Mouse (Mus musculus): ENCODE data around the gene Ppp1r9a. TPM values are rescaled to one million over a fixed set of nuclear protein-coding genes. Genes with fewer than 3 reads are reported as not detected.

The Ppp1r9a gene
- polyA plus RNA-seq, 1 experiment from 2014 or later = 7.5 TPM

DNA sequence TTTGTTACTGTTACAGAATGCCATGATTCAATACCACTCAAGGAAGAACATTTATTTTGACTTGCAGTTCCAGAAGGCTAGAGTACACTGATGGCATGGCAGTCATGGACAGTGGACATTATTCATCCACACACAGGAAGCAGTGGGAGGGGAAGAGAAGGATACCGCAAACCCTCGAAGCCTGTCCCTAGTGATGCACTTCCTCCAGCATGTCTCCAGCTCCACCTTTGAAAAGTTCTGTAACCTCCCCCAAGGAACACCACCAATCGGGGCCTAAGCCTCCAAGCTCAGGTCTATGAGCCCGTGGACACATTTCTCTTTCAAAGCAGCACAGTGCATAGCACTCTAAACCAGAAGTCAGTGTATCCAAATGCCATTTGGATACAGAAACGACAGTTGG lies 120.0 kb downstream of the Ppp1r9a start:
- H3K9ac ChIP-seq (ENCODE audit: low read depth, low read length) = no peak overlapping the region
- no peaks in the 10 kb centered on the region for H3K27me3 ChIP-seq (replicated peaks; ENCODE audit: control insufficient read depth, insufficient read depth, low read length)
- H3K4me1 ChIP-seq (ENCODE audit: control insufficient read depth, insufficient read depth, low read length) = 0 out of 2 replicates have a peak, but pooled peaks cover 2% of the 10 kb centered on the region
- WGBS = 57% methylated on average over 5 of the region's 5 CpGs
- H3K9me3 ChIP-seq (ENCODE audit: control insufficient read depth, low read length) = no peaks in the 10 kb centered on the region
- no peaks in the 10 kb centered on the region for H3K36me3 ChIP-seq (ENCODE audit: control insufficient read depth, insufficient read depth, low read length)
- H3K4me2 ChIP-seq (ENCODE audit: low read depth, low read length) = no peak overlapping the region
- no peak overlapping the region for H3K27ac ChIP-seq (ENCODE audit: low read length)
- H3K4me3 ChIP-seq (ENCODE audit: low read length) = no peak overlapping the region
- no peak for ATAC-seq

DNA sequence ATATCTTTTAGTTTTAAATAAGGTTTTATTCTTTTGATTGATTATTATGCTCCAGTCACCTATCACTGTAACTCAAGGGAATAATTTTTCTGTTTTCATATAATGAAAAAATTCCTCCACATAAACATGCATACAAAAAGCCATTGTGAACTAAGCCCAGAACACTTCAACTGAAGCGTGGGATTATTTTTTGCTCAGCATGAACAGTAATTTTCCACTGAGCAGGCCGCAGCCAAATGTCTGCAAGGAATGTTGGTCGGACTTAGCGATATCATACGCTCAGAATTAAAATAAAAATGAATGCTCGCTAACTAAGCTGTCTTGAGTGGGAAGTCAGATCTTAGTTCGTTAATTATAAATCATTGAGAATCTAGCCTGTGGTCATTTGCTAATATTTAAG lies 122.2 kb downstream of the Ppp1r9a start:
- no peak overlapping the region for H3K4me2 ChIP-seq (ENCODE audit: low read depth, low read length)
- no peak overlapping the region for H3K27ac ChIP-seq (ENCODE audit: low read length)
- WGBS = 72% methylated on average over 7 of the region's 7 CpGs
- no peaks in the 10 kb centered on the region for H3K27me3 ChIP-seq (replicated peaks; ENCODE audit: control insufficient read depth, insufficient read depth, low read length)
- H3K9ac ChIP-seq (ENCODE audit: low read depth, low read length) = no peak overlapping the region
- no peak for ATAC-seq
- no peaks in the 10 kb centered on the region for H3K9me3 ChIP-seq (ENCODE audit: control insufficient read depth, low read length)
- no peak overlapping the region for H3K4me3 ChIP-seq (ENCODE audit: low read length)
- 0 out of 2 replicates have a peak, but pooled peaks cover 5% of the 10 kb centered on the region for H3K4me1 ChIP-seq (ENCODE audit: control insufficient read depth, insufficient read depth, low read length)
- no peaks in the 10 kb centered on the region for H3K36me3 ChIP-seq (ENCODE audit: control insufficient read depth, insufficient read depth, low read length)

DNA sequence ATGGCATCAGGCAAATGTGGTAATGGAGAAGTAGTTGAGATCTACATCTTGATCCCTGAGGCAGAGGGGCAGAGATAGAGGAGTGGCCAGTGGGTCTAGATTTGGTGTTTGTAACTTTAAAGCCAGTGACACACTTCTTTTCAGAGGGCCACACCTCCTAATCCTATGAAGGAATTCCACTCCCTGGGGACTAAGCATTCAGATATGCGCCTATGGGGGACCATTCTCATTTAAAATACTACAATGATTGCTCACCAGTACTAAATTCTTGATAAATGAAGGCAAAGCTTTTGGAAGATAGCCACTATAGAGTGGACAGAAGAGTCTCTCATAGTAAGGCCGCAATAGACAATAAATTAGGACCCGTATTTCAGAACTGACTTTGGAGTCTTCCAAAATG lies 124.1 kb downstream of the Ppp1r9a start:
- Histone ChIP-seq H3K4me2 (ENCODE audit: low read depth, low read length) (no peak overlapping the region), H3K27me3 (replicated peaks; ENCODE audit: control insufficient read depth, insufficient read depth, low read length) (no peaks in the 10 kb centered on the region)
- 84% methylated on average over 3 of the region's 3 CpGs for WGBS

DNA sequence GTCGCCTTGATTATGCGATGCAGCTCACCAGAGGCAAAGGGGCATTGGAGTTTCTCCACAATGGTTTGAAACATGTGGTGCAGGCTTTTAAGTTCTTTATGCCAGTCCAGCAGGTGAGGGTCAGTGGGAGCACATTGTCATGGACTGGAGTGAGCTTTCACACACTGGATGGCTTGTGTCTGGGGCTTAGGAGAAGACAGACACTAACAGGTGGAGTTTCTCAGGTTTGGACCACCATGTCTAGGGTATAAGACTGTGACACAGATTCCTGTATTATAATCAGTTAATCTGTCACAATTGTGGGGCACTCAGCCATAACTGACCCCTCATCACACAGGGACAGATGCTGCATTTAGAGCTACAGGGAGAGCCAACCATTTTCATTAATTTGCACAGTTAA lies 124.5 kb downstream of the Ppp1r9a start:
- H3K4me1 ChIP-seq (ENCODE audit: control insufficient read depth, insufficient read depth, low read length) = 0 out of 2 replicates have a peak, but pooled peaks cover 3% of the 10 kb centered on the region
- 86% methylated on average over 2 of the region's 2 CpGs for WGBS
- H3K36me3 ChIP-seq (ENCODE audit: control insufficient read depth, insufficient read depth, low read length) = no peaks in the 10 kb centered on the region

More for the DNA sequence above, 124.1 kb downstream of the Ppp1r9a start:
- Histone ChIP-seq H3K36me3 (ENCODE audit: control insufficient read depth, insufficient read depth, low read length) (no peaks in the 10 kb centered on the region), H3K9me3 (ENCODE audit: control insufficient read depth, low read length) (no peaks in the 10 kb centered on the region), H3K4me1 (ENCODE audit: control insufficient read depth, insufficient read depth, low read length) (0 out of 2 replicates have a peak, but pooled peaks cover 3% of the 10 kb centered on the region), H3K9ac (ENCODE audit: low read depth, low read length) (no peak overlapping the region), H3K27ac (ENCODE audit: low read length) (no peak overlapping the region), H3K4me3 (ENCODE audit: low read length) (no peak overlapping the region)
- no peak for ATAC-seq

DNA sequence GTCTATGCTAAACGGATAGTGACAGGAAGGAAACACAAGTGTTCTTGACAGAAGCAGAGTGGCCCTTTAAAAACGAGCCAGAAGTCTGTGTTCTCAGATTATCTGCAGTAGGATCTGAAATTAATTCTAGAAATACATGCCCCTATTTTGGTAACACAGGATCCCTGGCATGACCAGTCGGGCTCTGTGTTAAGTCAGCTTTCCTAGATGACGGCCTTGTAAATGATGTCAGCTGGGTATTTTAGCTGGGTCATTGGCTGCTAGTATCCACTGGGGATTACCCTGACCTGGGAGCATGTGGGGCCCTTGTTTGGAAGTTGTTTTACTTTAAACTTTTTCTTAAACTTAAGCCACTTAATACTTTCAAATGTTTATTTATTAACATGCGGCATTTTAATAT lies 125.1 kb downstream of the Ppp1r9a start:
- 0 out of 2 replicates have a peak, but pooled peaks cover 3% of the 10 kb centered on the region for H3K4me1 ChIP-seq (ENCODE audit: control insufficient read depth, insufficient read depth, low read length)
- no peak overlapping the region for H3K27ac ChIP-seq (ENCODE audit: low read length)
- ATAC-seq = no peak
- H3K9me3 ChIP-seq (ENCODE audit: control insufficient read depth, low read length) = no peaks in the 10 kb centered on the region
- no peaks in the 10 kb centered on the region for H3K36me3 ChIP-seq (ENCODE audit: control insufficient read depth, insufficient read depth, low read length)
- H3K4me2 ChIP-seq (ENCODE audit: low read depth, low read length) = no peak overlapping the region
- H3K4me3 ChIP-seq (ENCODE audit: low read length) = no peak overlapping the region
- 53% methylated on average over 5 of the region's 5 CpGs for WGBS
- no peaks in the 10 kb centered on the region for H3K27me3 ChIP-seq (replicated peaks; ENCODE audit: control insufficient read depth, insufficient read depth, low read length)
- no peak overlapping the region for H3K9ac ChIP-seq (ENCODE audit: low read depth, low read length)

More for the DNA sequence above, 124.5 kb downstream of the Ppp1r9a start:
- Histone ChIP-seq H3K4me3 (ENCODE audit: low read length) (no peak overlapping the region), H3K9me3 (ENCODE audit: control insufficient read depth, low read length) (no peaks in the 10 kb centered on the region), H3K9ac (ENCODE audit: low read depth, low read length) (no peak overlapping the region), H3K27ac (ENCODE audit: low read length) (no peak overlapping the region), H3K27me3 (replicated peaks; ENCODE audit: control insufficient read depth, insufficient read depth, low read length) (no peaks in the 10 kb centered on the region), H3K4me2 (ENCODE audit: low read depth, low read length) (no peak overlapping the region)
- ATAC-seq = no peak

DNA sequence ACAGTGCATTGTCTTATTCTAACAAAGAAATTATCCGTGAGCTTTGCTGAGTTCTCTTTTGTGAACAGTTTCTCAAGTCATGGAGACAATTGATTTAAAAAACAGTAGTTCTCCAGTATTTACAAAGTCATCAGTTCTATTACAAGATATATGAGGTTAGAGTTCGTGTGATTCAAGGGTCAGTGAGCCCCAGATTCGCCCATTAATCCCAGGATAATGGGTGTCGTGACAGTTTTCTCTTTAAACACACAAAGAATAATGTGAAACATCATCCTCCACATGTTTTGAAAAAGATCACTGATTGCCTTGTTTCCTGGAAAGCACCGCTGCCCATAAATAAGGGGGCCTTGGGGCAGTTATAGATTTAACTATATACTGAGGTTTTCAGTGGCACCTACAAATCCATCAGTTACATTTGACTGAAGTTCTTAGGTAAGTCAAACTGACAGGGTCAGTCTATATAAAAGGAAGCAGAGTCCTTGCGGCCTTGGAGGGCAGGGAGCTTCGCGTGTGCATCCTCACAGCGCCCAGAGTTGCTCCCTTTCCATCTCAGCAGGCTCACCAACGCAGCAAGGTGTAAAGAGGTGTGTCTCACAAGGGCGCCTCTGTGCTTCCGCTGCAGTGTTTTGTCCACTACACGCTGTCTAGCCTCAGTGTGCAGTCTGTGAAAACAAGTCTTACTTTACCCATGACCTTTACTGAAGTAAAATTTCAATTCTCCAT lies 126.6 kb downstream of the Ppp1r9a start:
- Histone ChIP-seq H3K9me3 (ENCODE audit: control insufficient read depth, low read length) (no peaks in the 10 kb centered on the region), H3K27ac (ENCODE audit: low read length) (no peak overlapping the region), H3K4me2 (ENCODE audit: low read depth, low read length) (no peak overlapping the region), H3K9ac (ENCODE audit: low read depth, low read length) (no peak overlapping the region), H3K36me3 (ENCODE audit: control insufficient read depth, insufficient read depth, low read length) (no peaks in the 10 kb centered on the region), H3K27me3 (replicated peaks; ENCODE audit: control insufficient read depth, insufficient read depth, low read length) (no peaks in the 10 kb centered on the region), H3K4me3 (ENCODE audit: low read length) (no peak overlapping the region), H3K4me1 (ENCODE audit: control insufficient read depth, insufficient read depth, low read length) (0 out of 2 replicates have a peak, but pooled peaks cover 3% of the 10 kb centered on the region)
- WGBS = 67% methylated on average over 13 of the region's 13 CpGs
- ATAC-seq = no peak

DNA sequence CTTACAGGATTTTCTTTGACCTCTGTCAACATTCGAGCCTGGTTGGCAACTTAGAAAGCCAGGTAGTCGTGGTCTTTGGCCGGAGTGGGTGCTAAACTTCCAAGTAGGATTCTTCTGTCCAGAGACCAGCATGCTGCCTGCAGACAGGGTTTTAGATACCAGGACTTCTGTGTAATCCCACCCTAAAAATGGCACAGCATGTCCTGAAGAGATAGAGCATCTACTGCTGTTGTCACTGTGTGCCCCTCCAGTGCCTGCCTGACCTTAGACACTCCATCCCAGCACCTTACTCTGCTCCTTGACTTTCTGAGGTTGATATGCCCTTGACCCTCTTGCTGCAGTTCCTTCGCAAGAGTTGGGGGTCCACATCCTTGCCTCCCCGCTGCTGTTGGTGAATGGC lies 127.2 kb downstream of the Ppp1r9a start:
- Histone ChIP-seq H3K4me3 (ENCODE audit: low read length) (no peak overlapping the region), H3K4me1 (ENCODE audit: control insufficient read depth, insufficient read depth, low read length) (0 out of 2 replicates have a peak, but pooled peaks cover 3% of the 10 kb centered on the region), H3K9ac (ENCODE audit: low read depth, low read length) (no peak overlapping the region), H3K4me2 (ENCODE audit: low read depth, low read length) (no peak overlapping the region), H3K27me3 (replicated peaks; ENCODE audit: control insufficient read depth, insufficient read depth, low read length) (no peaks in the 10 kb centered on the region), H3K9me3 (ENCODE audit: control insufficient read depth, low read length) (no peaks in the 10 kb centered on the region), H3K27ac (ENCODE audit: low read length) (no peak overlapping the region), H3K36me3 (ENCODE audit: control insufficient read depth, insufficient read depth, low read length) (no peaks in the 10 kb centered on the region)
- 87% methylated on average over 5 of the region's 5 CpGs for WGBS
- no peak for ATAC-seq

DNA sequence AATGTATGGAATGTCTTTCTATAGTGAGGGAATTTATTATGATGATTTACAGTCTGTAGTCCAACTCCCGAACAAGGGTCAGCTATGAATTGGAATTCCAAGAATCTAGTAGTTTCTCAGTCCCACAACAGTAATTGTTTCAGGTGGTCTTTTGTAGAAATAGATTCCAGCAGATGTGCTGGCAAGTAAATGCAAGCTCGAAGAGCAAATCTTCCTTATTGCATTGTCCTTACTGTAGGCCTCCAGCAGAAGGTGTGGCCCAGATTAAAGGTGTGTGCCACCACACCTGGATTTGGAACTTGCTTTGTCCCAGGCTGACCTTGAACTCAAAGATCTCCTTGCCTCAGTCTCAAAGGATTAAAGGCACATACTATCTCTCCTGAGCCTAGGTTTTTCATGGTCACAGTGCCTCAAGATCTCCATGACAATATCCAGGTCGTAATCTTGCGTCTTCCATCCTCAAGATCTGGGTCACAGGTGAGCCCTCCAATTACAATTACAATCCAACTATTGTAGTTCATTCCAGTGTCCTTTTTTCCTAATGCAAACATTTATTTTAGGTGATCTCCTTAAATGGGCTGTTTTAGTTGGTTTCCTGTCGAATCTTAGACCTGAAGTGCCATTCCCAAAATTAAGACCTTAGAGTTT lies 130.4 kb downstream of the Ppp1r9a start:
- WGBS = 85% methylated on average over 5 of the region's 5 CpGs

DNA sequence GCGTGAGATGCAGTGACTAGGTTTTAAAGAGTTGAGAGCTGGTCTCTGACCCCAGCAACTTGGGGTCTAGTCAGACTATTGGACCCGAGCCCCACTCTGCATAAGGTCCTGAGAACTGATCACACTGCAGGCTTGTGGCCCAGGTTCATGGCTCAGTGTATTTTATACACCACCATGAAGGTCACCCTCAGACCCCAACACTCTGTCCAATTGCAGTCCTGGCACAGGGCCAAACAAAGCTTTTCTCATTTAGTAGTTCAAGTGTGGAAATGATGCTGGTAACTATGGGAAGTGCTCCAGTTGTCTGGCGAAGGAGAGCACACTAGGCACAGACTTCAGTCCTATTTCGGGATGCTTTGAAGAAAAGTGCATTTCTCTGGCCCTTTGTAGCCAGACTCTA lies 134.5 kb downstream of the Ppp1r9a start:
- Histone ChIP-seq H3K4me1 (ENCODE audit: control insufficient read depth, insufficient read depth, low read length) (no peaks in the 10 kb centered on the region), H3K36me3 (ENCODE audit: control insufficient read depth, insufficient read depth, low read length) (no peaks in the 10 kb centered on the region), H3K9me3 (ENCODE audit: control insufficient read depth, low read length) (no peaks in the 10 kb centered on the region), H3K27me3 (replicated peaks; ENCODE audit: control insufficient read depth, insufficient read depth, low read length) (no peaks in the 10 kb centered on the region), H3K4me2 (ENCODE audit: low read depth, low read length) (no peak overlapping the region), H3K9ac (ENCODE audit: low read depth, low read length) (no peak overlapping the region), H3K4me3 (ENCODE audit: low read length) (no peak overlapping the region), H3K27ac (ENCODE audit: low read length) (no peak overlapping the region)
- WGBS = 81% methylated on average over 4 of the region's 4 CpGs
- no peak for ATAC-seq

More for the DNA sequence above, 130.4 kb downstream of the Ppp1r9a start:
- H3K4me3 ChIP-seq (ENCODE audit: low read length) = no peak overlapping the region
- H3K4me2 ChIP-seq (ENCODE audit: low read depth, low read length) = no peak overlapping the region
- no peak overlapping the region for H3K27ac ChIP-seq (ENCODE audit: low read length)
- ATAC-seq = no peak
- H3K9me3 ChIP-seq (ENCODE audit: control insufficient read depth, low read length) = no peaks in the 10 kb centered on the region
- H3K9ac ChIP-seq (ENCODE audit: low read depth, low read length) = no peak overlapping the region
- H3K36me3 ChIP-seq (ENCODE audit: control insufficient read depth, insufficient read depth, low read length) = no peaks in the 10 kb centered on the region
- H3K27me3 ChIP-seq (replicated peaks; ENCODE audit: control insufficient read depth, insufficient read depth, low read length) = no peaks in the 10 kb centered on the region
- 0 out of 2 replicates have a peak, but pooled peaks cover 3% of the 10 kb centered on the region for H3K4me1 ChIP-seq (ENCODE audit: control insufficient read depth, insufficient read depth, low read length)

Measured in intestine, embryonic 16.5 days (tissue).